Mouse (Mus musculus) myocyte (in vitro differentiated cells): ENCODE results near the gene Ly9.

Experiments
- MAX ChIP-seq: IDR thresholded peaks from one replicate; pipeline ENCODE4 v1.6.1; 2011; ENCODE audit warnings: low read depth, mild to moderate bottlenecking, control low read depth
- MYOD1 ChIP-seq, 3 experiments: IDR thresholded peaks; one replicate each; pipeline ENCODE4 v1.6.1; 2011; ENCODE audit warnings: control low read depth in 2 of 3, low read depth in 2 of 3, mild to moderate bottlenecking in 2 of 3, moderate library complexity in 1 of 3; ENCODE audit not compliant: insufficient read length in 2 of 3, control insufficient read depth in 1 of 3
- MYOG ChIP-seq, 3 experiments: IDR thresholded peaks; one replicate each; pipeline ENCODE4 v1.6.1; 2011; ENCODE audit warnings: control low read depth in 2 of 3, low read depth in 2 of 3, mild to moderate bottlenecking in 2 of 3; ENCODE audit not compliant: insufficient read length in 2 of 3, control insufficient read depth in 1 of 3, insufficient read depth in 1 of 3
- POLR2A ChIP-seq: IDR thresholded peaks from one replicate; pipeline ENCODE4 v1.6.1; 2011; ENCODE audit warnings: low read depth, mild to moderate bottlenecking, control low read depth, moderate library complexity; ENCODE audit not compliant: insufficient read length
- POLR2AphosphoS2 ChIP-seq: IDR thresholded peaks from one replicate; pipeline ENCODE4 v1.6.1; 2011; ENCODE audit warnings: low read depth, control low read depth; ENCODE audit not compliant: insufficient read length
- SRF ChIP-seq: IDR thresholded peaks from one replicate; pipeline ENCODE4 v1.6.1; 2011; ENCODE audit warnings: low read depth; ENCODE audit not compliant: control insufficient read depth, insufficient read length
- TCF12 ChIP-seq: IDR thresholded peaks from one replicate; pipeline ENCODE4 v1.6.1; 2011; ENCODE audit warnings: mild to moderate bottlenecking, control low read depth; ENCODE audit not compliant: poor library complexity, insufficient read depth, severe bottlenecking
- USF1 ChIP-seq: IDR thresholded peaks from one replicate; pipeline ENCODE4 v1.6.1; 2011; ENCODE audit warnings: low read depth, mild to moderate bottlenecking, control low read depth, moderate library complexity

DNA sequence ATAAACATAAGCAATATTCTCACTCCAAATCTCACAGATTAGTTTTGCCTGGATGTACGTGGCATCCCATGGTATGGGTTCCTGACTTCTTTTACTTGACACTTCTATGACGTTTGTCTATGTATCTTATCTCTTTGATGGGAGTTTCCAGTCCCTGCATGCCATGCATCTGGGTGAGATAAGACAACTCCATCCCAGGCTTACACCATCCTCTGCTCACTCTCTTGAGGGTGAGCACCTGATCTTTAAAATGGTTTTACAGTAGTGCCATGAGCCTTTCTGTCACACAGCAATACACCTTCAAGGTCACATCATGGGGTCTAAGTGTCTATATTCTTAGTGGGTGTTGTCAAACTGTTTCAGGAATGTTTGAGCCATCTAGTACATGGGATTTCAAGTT, 46.9 kb downstream of the Ly9 start:
- TF ChIP-seq USF1 (no peak), TCF12 (no peak), SRF (no peak), MAX (no peak), POLR2A (no peak), POLR2AphosphoS2 (no peak), MYOD1 (IDR thresholded peaks at IDR 0.05; ENCODE audit: control insufficient read depth in 1 of 3, insufficient read length in 2 of 3, low read depth in 2 of 3) (no peak), MYOG (IDR thresholded peaks at IDR 0.05; ENCODE audit: control insufficient read depth in 1 of 3, insufficient read depth in 1 of 3, insufficient read length in 2 of 3, low read depth in 2 of 3) (no peak)
